Mouse (Mus musculus) liver, embryonic 16.5 days (tissue): ENCODE measurements around the gene Olfr433. TPM values are rescaled to one million over a fixed set of nuclear protein-coding genes. Genes with fewer than 3 reads are reported as not detected.

Experiments
- ATAC-seq: fragments of 200-750 bp; cut with Nextera tagmentation; 2 replicates; pipeline ENCODE4 v1.8.0; 2017; ENCODE audit warnings: low read depth, mild to moderate bottlenecking, moderate number of reproducible peaks, moderate library complexity
- H3K27ac ChIP-seq: fragments of 300-500 bp; sonication (generic); 2 replicates; pipeline ENCODE4 v1.5.1; 2014; ENCODE audit warnings: mild to moderate bottlenecking, low read length
- H3K27me3 ChIP-seq: fragments of 300-500 bp; sonication (generic); 2 replicates; pipeline ENCODE4 v1.6.1; 2014; ENCODE audit warnings: low read depth, low read length, mixed read lengths; ENCODE audit not compliant: control insufficient read depth, insufficient read depth
- H3K36me3 ChIP-seq: fragments of 300-500 bp; sonication (generic); 2 replicates; pipeline ENCODE4 v1.6.1; 2014; ENCODE audit warnings: mild to moderate bottlenecking; ENCODE audit not compliant: control insufficient read depth, insufficient read depth
- H3K4me1 ChIP-seq: fragments of 300-500 bp; sonication (generic); 2 replicates; pipeline ENCODE4 v1.6.1; 2014; ENCODE audit warnings: low read depth, low read length, mixed read lengths; ENCODE audit not compliant: control insufficient read depth
- H3K4me2 ChIP-seq: fragments of 300-500 bp; sonication (generic); 2 replicates; pipeline ENCODE4 v1.6.1; 2014; ENCODE audit warnings: low read depth, low read length, mixed read lengths
- H3K4me3 ChIP-seq: fragments of 300-500 bp; sonication (generic); 2 replicates; pipeline ENCODE4 v1.5.1; 2014; ENCODE audit warnings: low read depth, mild to moderate bottlenecking, low read length
- H3K9ac ChIP-seq: fragments of 300-500 bp; sonication (generic); 2 replicates; pipeline ENCODE4 v1.6.1; 2014; ENCODE audit warnings: low read depth, low read length
- H3K9me3 ChIP-seq: fragments of 300-500 bp; sonication (generic); replicated peaks from 2 replicates; pipeline ENCODE4 v1.6.1; 2016; ENCODE audit warnings: low read length; ENCODE audit not compliant: control insufficient read depth
- WGBS: fragments of 180-500 bp; shearing (Covaris S2); extraction: QIAGEN DNeasy Blood & Tissue Kit; methylation state at CpG from one replicate; pipeline ENCODE4 v1.1.7; 2014; ENCODE audit not compliant: insufficient replicate concordance; 5-methylcytosine and 5-hydroxymethylcytosine counted together
- polyA plus RNA-seq: library from polyadenylated mRNA; unstranded; fragments of >200 nt; fragmentation: Nextera tagmentation; extraction: Ambion mirVana; gene quantifications from 2 replicates; pipeline ENCODE4 v1.2.1, GENCODE M21; 2015

The Olfr433 gene
- polyA plus RNA-seq, 1 experiment from 2014 or later = 0.09 TPM

- H3K9me3 ChIP-seq = no peaks in the 10 kb centered on the region
- H3K4me3 ChIP-seq = no peak within 1 kb of the TSS
- no peak within 1 kb of the TSS for H3K9ac ChIP-seq
- 67% methylated on average over 2 of the region's 2 CpGs for WGBS
- H3K27ac ChIP-seq = no peak within 1 kb of the TSS
- no peaks in the 10 kb centered on the region for H3K27me3 ChIP-seq
- no peaks in the 10 kb centered on the region for H3K4me1 ChIP-seq
- no peak within 1 kb of the TSS for H3K4me2 ChIP-seq
- no peak for ATAC-seq
- no peaks in the 10 kb centered on the region for H3K36me3 ChIP-seq
Observed at GRCm38 (mm10) chr1:174084031-174084430, 43.5 kb downstream of the Olfr433 start, which contains the start of gene Olfr429. Gene Olfr429, plus strand, starts transcription at chr1:174084331.

Other genes starting within 250 kb of the Olfr433 start
- gene Ifi211, start 127.7 kb upstream of the Olfr433 start, polyA plus RNA-seq = 1.4 and 2.6 TPM in 2 replicates
- 3.8 and 4.4 TPM in 2 replicates for gene Mndal, start 98.2 kb upstream of the Olfr433 start, polyA plus RNA-seq
- 2.3 and 2.4 TPM in 2 replicates for gene Ifi203, start 98.0 kb upstream of the Olfr433 start, polyA plus RNA-seq
- gene Ifi202b, start 58.0 kb upstream of the Olfr433 start, polyA plus RNA-seq = not detected in 2 replicates
- 0.60 and 1.1 TPM in 2 replicates for gene Ifi205, start 8.9 kb upstream of the Olfr433 start, polyA plus RNA-seq
- not detected in 2 replicates for gene Olfr432, start 8.5 kb downstream of the Olfr433 start, polyA plus RNA-seq
- gene Olfr430, start 25.9 kb downstream of the Olfr433 start, polyA plus RNA-seq = not detected in 2 replicates
- gene Olfr429, start 43.6 kb downstream of the Olfr433 start, polyA plus RNA-seq = not detected in 2 replicates
- not detected in 2 replicates for gene Olfr427, start 56.2 kb downstream of the Olfr433 start, polyA plus RNA-seq
- not detected in 2 replicates for gene Olfr231, start 80.5 kb downstream of the Olfr433 start, polyA plus RNA-seq
- gene Olfr424, start 90.8 kb downstream of the Olfr433 start, polyA plus RNA-seq = not detected in 2 replicates
- 0.97 and 1.1 TPM in 2 replicates for gene Olfr420, start 114.9 kb downstream of the Olfr433 start, polyA plus RNA-seq
- gene Spta1, start 132.1 kb downstream of the Olfr433 start, polyA plus RNA-seq = 35.2 and 38.2 TPM in 2 replicates
- 0.11 and 0.13 TPM in 2 replicates for gene Olfr419, start 211.4 kb downstream of the Olfr433 start, polyA plus RNA-seq